Mouse (Mus musculus) spleen, postnatal 0 days (tissue): Measurements from ENCODE around the gene Lingo2. TPM values are rescaled to one million over a fixed set of nuclear protein-coding genes. Genes with fewer than 3 reads are reported as not detected.

Experiments used
- microRNA counts: library from miRNA; unstranded; fragments of <30 nt; microRNA quantifications from one replicate; lab custom pipeline; 2015
- polyA plus RNA-seq: library from polyadenylated mRNA; unstranded; fragments of >200 nt; fragmentation: Nextera tagmentation; extraction: Ambion mirVana; gene quantifications from 2 replicates; pipeline ENCODE4 v1.2.1, GENCODE M21; 2015

Gene Lingo2
- 0.05 TPM in 1 of 2 replicates, not detected in the other for polyA plus RNA-seq

DNA sequence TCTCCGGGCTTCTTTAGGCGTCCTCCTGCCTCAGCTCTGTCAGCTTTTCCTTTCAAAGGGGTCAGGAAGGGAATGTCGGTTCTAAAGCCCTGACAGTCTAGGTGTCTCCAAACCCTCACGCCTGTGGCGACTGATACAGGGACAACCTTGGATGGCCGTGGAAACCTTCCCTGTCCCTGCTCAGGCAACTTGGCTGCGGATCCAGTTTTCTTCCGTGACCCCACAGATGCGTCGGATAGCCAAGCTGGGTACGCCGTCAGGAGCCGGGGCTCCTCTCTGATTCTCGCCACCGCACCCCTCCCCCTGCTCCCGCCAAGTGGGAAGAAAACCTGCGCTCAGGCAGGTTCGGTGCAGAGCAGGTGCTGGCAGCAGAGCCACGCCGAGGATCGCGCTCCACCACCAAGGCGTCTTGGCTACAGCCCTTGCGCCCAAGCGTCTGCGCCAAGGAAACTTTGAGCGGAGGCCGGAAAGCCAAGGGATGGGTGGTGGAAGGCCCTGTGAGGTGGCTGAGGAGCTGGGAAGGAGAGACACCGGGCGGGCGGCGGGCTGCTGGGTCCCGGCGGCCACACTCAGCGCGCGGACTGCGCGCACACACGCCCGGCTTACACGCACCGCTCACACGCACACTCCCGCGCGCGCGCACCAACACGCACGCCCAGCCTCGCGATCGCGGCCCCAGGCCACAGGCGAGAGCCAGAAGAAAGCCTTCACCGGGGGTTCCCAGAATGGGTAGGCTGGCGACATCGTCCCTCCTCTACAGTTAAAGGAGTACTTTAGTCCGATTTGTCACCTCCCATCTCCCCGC lies at the start of gene Lingo2:
TSS of gene Lingo2 (minus strand) at position 598 of the 805 bp plus-strand sequence.

MicroRNAs within 50 kb of the gene (microRNA counts, 519-probe panel; counts per million panel counts)
- microRNA mmu-miR-873 (lab: Ali Mortazavi, UCI) (88.3 counts per million), microRNA mmu-miR-876-3p (lab: Ali Mortazavi, UCI) (88.3 counts per million), microRNA mmu-miR-876-5p (lab: Ali Mortazavi, UCI) (88.3 counts per million)
